Mouse (Mus musculus) hindbrain, embryonic 14.5 days (tissue): ENCODE results near the gene Sap30l. TPM values are rescaled to one million over a fixed set of nuclear protein-coding genes. Genes with fewer than 3 reads are reported as not detected.
"Not testable (repeated sequence)": the region's sequence is repeated elsewhere in the genome, so short reads cannot be mapped to it uniquely, and the experiment has no call there.

Experiments
- ATAC-seq: fragments of 200-750 bp; cut with Nextera tagmentation; 2 replicates; pipeline ENCODE4 v1.8.0; 2017; ENCODE audit warnings: moderate number of reproducible peaks, mild to moderate bottlenecking, moderate TSS enrichment, moderate library complexity; ENCODE audit not compliant: low FRiP score
- DNase-seq: peaks from one replicate; pipeline ENCODE4 v3.0.0-alpha.2; 2015; ENCODE audit warnings: low spot score
- H3K27ac ChIP-seq: fragments of 300-500 bp; sonication (generic); 2 replicates; pipeline ENCODE4 v1.5.1; 2014; ENCODE audit warnings: mild to moderate bottlenecking, moderate library complexity
- H3K27me3 ChIP-seq: fragments of 300-500 bp; sonication (generic); 2 replicates; pipeline ENCODE4 v1.6.1; 2014; ENCODE audit warnings: mild to moderate bottlenecking, low read length, mixed read lengths; ENCODE audit not compliant: control insufficient read depth, insufficient read depth
- H3K36me3 ChIP-seq: fragments of 300-500 bp; sonication (generic); replicated peaks from 2 replicates; pipeline ENCODE4 v1.6.1; 2014; ENCODE audit not compliant: control insufficient read depth, insufficient read depth
- H3K4me1 ChIP-seq: fragments of 300-500 bp; sonication (generic); replicated peaks from 2 replicates; pipeline ENCODE4 v1.6.1; 2014; ENCODE audit warnings: antibody characterized with exemption, low read length, mixed read lengths; ENCODE audit not compliant: control insufficient read depth, insufficient read depth
- H3K4me2 ChIP-seq: fragments of 300-500 bp; sonication (generic); replicated peaks from 2 replicates; pipeline ENCODE4 v1.6.1; 2014; ENCODE audit warnings: mild to moderate bottlenecking, moderate library complexity
- H3K4me3 ChIP-seq: fragments of 300-500 bp; sonication (generic); replicated peaks from 2 replicates; pipeline ENCODE4 v1.5.1; 2014; ENCODE audit warnings: mild to moderate bottlenecking, low read length
- H3K9ac ChIP-seq: fragments of 300-500 bp; sonication (generic); 2 replicates; pipeline ENCODE4 v1.6.1; 2014
- H3K9me3 ChIP-seq: fragments of 300-500 bp; sonication (generic); 2 replicates; pipeline ENCODE4 v1.6.1; 2016; ENCODE audit warnings: low read length; ENCODE audit not compliant: control insufficient read depth
- WGBS: fragments of 180-500 bp; shearing (Covaris S2); extraction: QIAGEN DNeasy Blood & Tissue Kit; methylation state at CpG from one replicate; pipeline ENCODE4 v1.1.7; 2014; 5-methylcytosine and 5-hydroxymethylcytosine counted together
- polyA plus RNA-seq: library from polyadenylated mRNA; unstranded; fragments of >200 nt; fragmentation: Nextera tagmentation; extraction: Ambion mirVana; gene quantifications from 2 replicates; pipeline ENCODE4 v1.2.1, GENCODE M21; 2014

The Sap30l gene
- polyA plus RNA-seq, 1 experiment from 2014 or later, result 12.6 TPM

DNA sequence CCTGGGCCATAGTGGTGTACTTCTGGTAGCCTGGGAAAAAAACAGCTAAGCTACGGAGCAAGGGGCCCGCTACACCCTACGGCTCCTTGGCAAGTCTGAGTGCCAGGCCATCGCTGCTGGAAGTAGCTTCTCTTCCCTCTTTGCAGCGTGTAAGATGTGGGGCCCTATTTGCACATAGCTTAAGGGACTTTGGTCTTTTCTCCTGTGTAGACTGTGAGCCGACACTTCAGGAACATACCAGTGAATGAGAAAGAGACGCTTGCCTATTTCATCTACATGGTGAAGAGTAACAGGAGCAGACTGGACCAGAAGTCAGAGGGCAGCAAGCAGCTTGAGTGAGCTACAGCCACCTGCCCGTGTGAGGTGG is 8.3 kb downstream of the Sap30l start:
- Histone ChIP-seq H3K27ac (no peak overlapping the region), H3K9me3 (no peaks in the 10 kb centered on the region), H3K9ac (no peak overlapping the region), H3K4me3 (no peak overlapping the region), H3K27me3 (no peaks in the 10 kb centered on the region), H3K4me2 (no peak overlapping the region), H3K4me1 (0 out of 2 replicates have a peak, but pooled peaks cover 3% of the 10 kb centered on the region), H3K36me3 (peaks cover 51% of the 10 kb centered on the region)
- DNase-seq, result no peak
- ATAC-seq, result no peak
- 93% methylated on average over 8 of the region's 8 CpGs for WGBS

DNA sequence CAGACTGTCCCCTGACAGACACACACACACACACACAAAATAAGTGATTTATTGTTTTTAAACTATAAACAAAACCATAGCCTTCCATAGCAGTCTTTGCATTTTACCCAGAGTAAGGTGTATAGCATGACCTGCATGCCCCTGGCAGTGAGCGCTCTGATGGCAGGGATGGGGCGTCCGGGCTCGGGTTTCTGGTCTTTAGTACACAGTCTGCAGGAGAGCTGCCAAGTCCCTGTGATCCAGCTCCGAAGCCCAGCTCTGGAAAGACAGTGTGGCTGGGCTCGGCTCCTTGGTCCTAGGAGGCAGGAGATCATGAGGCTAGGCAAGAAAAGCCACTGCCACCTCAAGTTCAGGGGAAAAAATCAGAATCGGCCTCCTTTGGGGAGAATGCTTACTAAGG is 9.6 kb downstream of the Sap30l start:
- H3K9ac ChIP-seq, result no peak overlapping the region
- 0 out of 2 replicates have a peak, but pooled peaks cover 3% of the 10 kb centered on the region for H3K4me1 ChIP-seq
- H3K27me3 ChIP-seq, result no peaks in the 10 kb centered on the region
- H3K9me3 ChIP-seq, result no peaks in the 10 kb centered on the region
- 90% methylated on average over 7 of the region's 7 CpGs for WGBS
- H3K4me3 ChIP-seq, result no peak overlapping the region
- ATAC-seq (no peak), DNase-seq (no peak)
- no peak overlapping the region for H3K4me2 ChIP-seq
- peaks cover 48% of the 10 kb centered on the region for H3K36me3 ChIP-seq
- H3K27ac ChIP-seq, result no peak overlapping the region

DNA sequence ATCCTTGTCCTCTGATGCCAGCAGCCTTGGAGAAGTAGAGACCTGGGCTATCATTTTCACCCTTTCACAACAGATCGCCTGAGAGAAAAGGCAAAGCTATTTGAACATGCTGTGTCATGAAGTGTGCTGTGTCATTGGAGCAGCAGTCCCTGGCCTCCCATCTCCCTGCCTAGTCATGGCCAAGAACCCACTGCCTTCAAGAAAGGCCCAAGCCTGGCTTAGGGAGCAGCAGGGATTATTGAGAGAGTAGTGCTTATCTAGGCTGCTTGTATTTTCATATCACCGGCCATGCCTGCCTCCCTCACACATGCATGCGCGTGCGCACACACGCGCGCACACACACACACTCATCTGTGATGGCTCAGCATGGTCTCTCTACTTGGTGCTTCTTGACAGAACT is 10.8 kb downstream of the Sap30l start:
- peaks cover 46% of the 10 kb centered on the region for H3K36me3 ChIP-seq
- no peaks in the 10 kb centered on the region for H3K27me3 ChIP-seq
- H3K27ac ChIP-seq, result no peak overlapping the region
- ATAC-seq, result no peak
- no peaks in the 10 kb centered on the region for H3K4me1 ChIP-seq
- no peaks in the 10 kb centered on the region for H3K9me3 ChIP-seq
- 98% methylated on average over 8 of the region's 8 CpGs for WGBS
- H3K9ac ChIP-seq, result no peak overlapping the region
- no peak for DNase-seq
- no peak overlapping the region for H3K4me3 ChIP-seq
- H3K4me2 ChIP-seq, result no peak overlapping the region

GRCm38 (mm10) chr11:57813641-57814040 is 12.2 kb downstream of the Sap30l start:
- Histone ChIP-seq H3K4me1 (no peaks in the 10 kb centered on the region), H3K27me3 (no peaks in the 10 kb centered on the region), H3K4me3 (no peak overlapping the region), H3K4me2 (no peak overlapping the region), H3K9me3 (no peaks in the 10 kb centered on the region), H3K27ac (no peak overlapping the region), H3K36me3 (peaks cover 36% of the 10 kb centered on the region), H3K9ac (no peak overlapping the region)
- DNase-seq, result no peak
- 89% methylated on average over 3 of the region's 3 CpGs for WGBS
- no peak for ATAC-seq

DNA sequence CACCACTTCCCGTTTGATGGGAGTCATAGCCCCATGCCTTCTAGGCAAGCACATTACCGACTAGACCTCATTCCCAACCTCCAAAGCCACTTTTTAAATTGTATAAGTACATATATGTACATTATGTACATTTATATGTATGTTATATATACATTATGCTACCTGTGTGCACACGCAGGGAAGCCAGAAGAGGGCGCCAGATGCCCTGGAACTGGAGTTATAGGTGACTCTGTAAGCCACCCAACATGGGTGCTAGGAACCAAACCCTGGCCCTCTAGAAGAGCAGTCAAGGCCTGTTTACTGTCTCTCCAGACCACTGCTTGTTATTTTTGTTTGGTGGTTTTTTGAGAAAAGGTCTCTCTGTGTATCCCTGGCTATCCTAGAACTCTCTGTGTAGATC is 16.8 kb downstream of the Sap30l start:
- no peak for DNase-seq
- no peak for ATAC-seq
- Histone ChIP-seq H3K4me2 (no peak overlapping the region), H3K4me3 (no peak overlapping the region), H3K36me3 (0 out of 2 replicates have a peak, but pooled peaks cover under 1% of the 10 kb centered on the region), H3K9ac (no peak overlapping the region), H3K4me1 (no peaks in the 10 kb centered on the region), H3K9me3 (no peaks in the 10 kb centered on the region), H3K27me3 (no peaks in the 10 kb centered on the region), H3K27ac (no peak overlapping the region)
- 88% methylated on average over 4 of the region's 4 CpGs for WGBS

GRCm38 (mm10) chr11:57819999-57820581 is 18.7 kb downstream of the Sap30l start:
- Histone ChIP-seq H3K4me3 (no peak overlapping the region), H3K9ac (no peak overlapping the region), H3K4me1 (no peaks in the 10 kb centered on the region), H3K36me3 (no peaks in the 10 kb centered on the region), H3K27ac (no peak overlapping the region), H3K4me2 (no peak overlapping the region), H3K9me3 (no peaks in the 10 kb centered on the region), H3K27me3 (peaks cover 12% of the 10 kb centered on the region)
- peak; percentile 79 for DNase-seq
- 34% methylated on average over 9 of the region's 9 CpGs for WGBS
- no peak for ATAC-seq

- H3K4me2 ChIP-seq, ATAC-seq, DNase-seq, H3K9me3 ChIP-seq, H3K4me1 ChIP-seq, H3K4me3 ChIP-seq, H3K36me3 ChIP-seq, H3K9ac ChIP-seq, H3K27ac ChIP-seq: not testable (repeated sequence)
- peaks cover 42% of the 10 kb centered on the region for H3K27me3 ChIP-seq
- 90% methylated on average over 2 of the region's 2 CpGs for WGBS
Measured at GRCm38 (mm10) chr11:57823159-57823558, 21.7 kb downstream of the Sap30l start.

DNA sequence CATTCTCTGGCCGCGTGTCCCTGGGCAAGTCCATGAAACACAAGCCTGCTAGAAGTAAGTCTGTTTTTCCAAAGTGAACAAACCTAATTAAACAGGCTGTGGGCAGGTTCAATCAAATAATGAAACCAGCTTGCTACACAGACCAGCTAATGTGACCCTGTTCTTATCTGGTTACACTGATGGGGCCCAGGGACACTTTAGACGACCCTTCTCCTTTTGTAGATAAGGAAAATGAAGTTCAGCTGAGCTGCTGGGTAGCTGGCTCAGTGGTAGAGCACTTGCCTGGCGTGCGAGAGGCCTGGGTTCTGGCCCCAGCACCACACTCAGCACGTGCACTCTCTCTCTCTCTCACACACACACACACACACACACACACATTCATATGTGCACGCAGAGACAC is 22.3 kb downstream of the Sap30l start:
- no peak for DNase-seq
- Histone ChIP-seq H3K4me1 (0 out of 2 replicates have a peak, but pooled peaks cover 6% of the 10 kb centered on the region), H3K4me3 (no peak overlapping the region), H3K27ac (no peak overlapping the region), H3K4me2 (no peak overlapping the region), H3K9ac (no peak overlapping the region), H3K36me3 (no peaks in the 10 kb centered on the region), H3K27me3 (peaks cover 47% of the 10 kb centered on the region), H3K9me3 (no peaks in the 10 kb centered on the region)
- WGBS, result 83% methylated on average over 7 of the region's 7 CpGs
- no peak for ATAC-seq

DNA sequence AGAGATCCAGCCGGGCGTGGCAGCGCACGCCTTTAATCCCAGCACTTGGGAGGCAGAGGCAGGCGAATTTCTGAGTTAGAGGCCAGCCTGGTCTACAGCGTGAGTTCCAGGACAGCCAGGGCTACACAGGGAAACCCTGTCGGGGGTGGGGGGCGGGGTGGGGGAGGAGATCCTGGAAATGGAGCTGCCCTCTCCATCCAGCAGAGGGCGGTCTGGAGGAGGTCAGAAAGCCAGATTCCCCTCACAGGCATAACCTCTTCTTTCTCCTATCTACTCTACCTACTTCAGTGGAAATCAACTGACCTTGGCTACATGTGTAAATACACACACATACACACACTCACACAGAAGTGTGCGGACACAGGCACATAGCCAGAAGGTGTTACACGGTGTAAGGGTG is 23.8 kb downstream of the Sap30l start:
- ATAC-seq, H3K4me1 ChIP-seq, H3K4me3 ChIP-seq, DNase-seq, H3K9ac ChIP-seq, H3K27ac ChIP-seq, H3K9me3 ChIP-seq, H3K4me2 ChIP-seq, H3K36me3 ChIP-seq: not testable (repeated sequence)
- peaks cover 62% of the 10 kb centered on the region for H3K27me3 ChIP-seq
- WGBS, result 39% methylated on average over 11 of the region's 11 CpGs
